Comparison of ENCODE assay signal across 9 mouse cellular contexts in genomic region chr7:126083341-126083979, GRCm38 (mm10). TPM values are rescaled to one million over a fixed set of nuclear protein-coding genes. Genes with fewer than 3 reads are reported as not detected.
DNase-seq lines count a peak whose midpoint lies in the region; ATAC-seq lines count a peak whose summit lies in the region.
"Had no signal": no experiment of that assay in that cellular context is flagged by ENCODE, and none has a peak within 500 bp of the region (broad histone marks: within the 10 kb centered on the region; RNA-seq: fewer than 3 reads in every experiment).

No protein-coding gene starts in this region.

- no peak overlapping the region for H3K4me3 ChIP-seq in forebrain, embryonic 14.5 days (ENCODE audit: low read depth, low read length)
- no peak overlapping the region for H3K4me3 ChIP-seq in forebrain, embryonic 16.5 days (replicated peaks; ENCODE audit: low read length)
- H3K4me3 ChIP-seq in neural tube, embryonic 12.5 days = no peak overlapping the region
- no peak overlapping the region for H3K4me3 ChIP-seq in neural tube, embryonic 15.5 days (replicated peaks)

- no peak for ATAC-seq in forebrain, embryonic 14.5 days
- ATAC-seq in forebrain, embryonic 16.5 days = no peak
- ATAC-seq in neural tube, embryonic 12.5 days (ENCODE audit: low FRiP score, low read depth) = no peak
- ATAC-seq in neural tube, embryonic 15.5 days (ENCODE audit: low FRiP score) = no peak

- H3K4me1 ChIP-seq in forebrain, embryonic 14.5 days (ENCODE audit: control insufficient read depth, insufficient read depth, low read length) = peaks cover 13% of the 10 kb centered on the region; the same call in 1 of the 2 replicates
- H3K4me1 ChIP-seq in forebrain, embryonic 16.5 days (replicated peaks; ENCODE audit: control insufficient read depth, insufficient read depth, low read length) = peaks cover 41% of the 10 kb centered on the region
- peaks cover 24% of the 10 kb centered on the region; the same call in 1 of the 2 replicates for H3K4me1 ChIP-seq in neural tube, embryonic 12.5 days
- H3K4me1 ChIP-seq in neural tube, embryonic 15.5 days = peaks cover 58% of the 10 kb centered on the region

- H3K36me3 ChIP-seq in forebrain, embryonic 14.5 days (ENCODE audit: control insufficient read depth, insufficient read depth, low read length) = no peaks in the 10 kb centered on the region
- H3K36me3 ChIP-seq in forebrain, embryonic 16.5 days (ENCODE audit: control insufficient read depth, insufficient read depth) = no peaks in the 10 kb centered on the region
- no peaks in the 10 kb centered on the region for H3K36me3 ChIP-seq in neural tube, embryonic 12.5 days
- no peaks in the 10 kb centered on the region for H3K36me3 ChIP-seq in neural tube, embryonic 15.5 days
- H3K36me3 ChIP-seq: lung, embryonic 15.5 days had no signal

- no peak overlapping the region for H3K4me2 ChIP-seq in forebrain, embryonic 14.5 days (ENCODE audit: low read length)
- no peak overlapping the region for H3K4me2 ChIP-seq in forebrain, embryonic 16.5 days (ENCODE audit: low read length)
- peak overlapping the region; percentile 98; the same call in 1 of the 2 replicates for H3K4me2 ChIP-seq in neural tube, embryonic 12.5 days (replicated peaks)
- H3K4me2 ChIP-seq in neural tube, embryonic 15.5 days = no peak overlapping the region

- H3K27ac ChIP-seq in forebrain, embryonic 14.5 days (ENCODE audit: low read depth, low read length) = no peak overlapping the region
- H3K27ac ChIP-seq in forebrain, embryonic 16.5 days (ENCODE audit: low read length) = no peak overlapping the region
- H3K27ac ChIP-seq in neural tube, embryonic 12.5 days = no peak overlapping the region
- no peak overlapping the region for H3K27ac ChIP-seq in neural tube, embryonic 15.5 days (replicated peaks)
- H3K27ac ChIP-seq: lung, embryonic 15.5 days had no signal

- 16% methylated on average over 9 of the region's 9 CpGs for WGBS in forebrain, embryonic 14.5 days
- WGBS in forebrain, embryonic 16.5 days = 12% methylated on average over 9 of the region's 9 CpGs
- 18% methylated on average over 9 of the region's 9 CpGs for WGBS in neural tube, embryonic 12.5 days
- 16% methylated on average over 9 of the region's 9 CpGs for WGBS in neural tube, embryonic 15.5 days

- no peaks in the 10 kb centered on the region for H3K9me3 ChIP-seq in forebrain, embryonic 14.5 days (replicated peaks; ENCODE audit: control insufficient read depth, low read length)
- no peaks in the 10 kb centered on the region for H3K9me3 ChIP-seq in forebrain, embryonic 16.5 days (ENCODE audit: control insufficient read depth, low read length)
- H3K9me3 ChIP-seq in neural tube, embryonic 12.5 days = no peaks in the 10 kb centered on the region
- H3K9me3 ChIP-seq in neural tube, embryonic 15.5 days (replicated peaks) = no peaks in the 10 kb centered on the region
- H3K9me3 ChIP-seq: lung, embryonic 15.5 days had no signal

- H3K27me3 ChIP-seq in forebrain, embryonic 14.5 days (replicated peaks; ENCODE audit: control insufficient read depth, insufficient read depth, low read length) = peaks cover 52% of the 10 kb centered on the region
- H3K27me3 ChIP-seq in forebrain, embryonic 16.5 days (replicated peaks; ENCODE audit: control insufficient read depth, insufficient read depth, low read length) = peaks cover 28% of the 10 kb centered on the region
- peaks cover 56% of the 10 kb centered on the region for H3K27me3 ChIP-seq in neural tube, embryonic 12.5 days (replicated peaks)
- peaks cover 28% of the 10 kb centered on the region for H3K27me3 ChIP-seq in neural tube, embryonic 15.5 days (replicated peaks)

- H3K9ac ChIP-seq in forebrain, embryonic 14.5 days (ENCODE audit: low read length) = no peak overlapping the region
- H3K9ac ChIP-seq in forebrain, embryonic 16.5 days (replicated peaks; ENCODE audit: low read depth, low read length) = no peak overlapping the region
- no peak overlapping the region for H3K9ac ChIP-seq in neural tube, embryonic 12.5 days
- no peak overlapping the region for H3K9ac ChIP-seq in neural tube, embryonic 15.5 days (replicated peaks)
- H3K9ac ChIP-seq: lung, embryonic 15.5 days had no signal

- peak; percentile 37 for DNase-seq in forebrain, embryonic 14.5 days (ENCODE audit: low spot score)
- DNase-seq in kidney, adult 18-20 months = peak; percentile 15
- no peak for DNase-seq in kidney, postnatal 14 days
- DNase-seq in lung, postnatal 25 days (ENCODE audit: low spot score) = peak; percentile 5
- DNase-seq in spleen, adult 18-20 months = no peak

RNA-seq across cellular contexts. Expression of gene Gsg1l, which starts 1.2 kb away (rescaled TPM):
- 5.0 TPM in 2 replicates for polyA plus RNA-seq in forebrain, embryonic 14.5 days (2014; fragmentation: Nextera tagmentation; extraction: Ambion mirVana)
- 5.8 and 6.1 TPM in 2 replicates for polyA plus RNA-seq in forebrain, embryonic 16.5 days (2015; fragmentation: Nextera tagmentation; extraction: Ambion mirVana)
- 10.8 and 16.3 TPM in 2 replicates for polyA plus RNA-seq in neural tube, embryonic 12.5 days (2016; fragmentation: Nextera tagmentation; extraction: Ambion mirVana)
- 12.9 and 14.4 TPM in 2 replicates for polyA plus RNA-seq in neural tube, embryonic 15.5 days (2015; fragmentation: Nextera tagmentation; extraction: Ambion mirVana)

Comparison
In these comparisons a context has a peak if more than half of its experiments do, and no peak if none do; other contexts are left out.
1. DNase-seq: peak in forebrain, embryonic 14.5 days (single experiment), kidney, adult 18-20 months (single experiment) and lung, postnatal 25 days (single experiment); none in kidney, postnatal 14 days (single experiment) and spleen, adult 18-20 months (0 of 2).